8 mouse cellular contexts compared by ENCODE assay signal in genomic region chr7:3301628-3302555, GRCm38 (mm10). TPM values are rescaled to one million over a fixed set of nuclear protein-coding genes. Genes with fewer than 3 reads are reported as not detected.
DNase-seq lines count a peak whose midpoint lies in the region; ATAC-seq lines count a peak whose summit lies in the region.

No protein-coding gene starts in this region.

- H3K9ac ChIP-seq in intestine, embryonic 16.5 days (ENCODE audit: low read depth, low read length), result peak overlapping the region; percentile 63

- H3K27me3 ChIP-seq in intestine, embryonic 16.5 days (replicated peaks; ENCODE audit: control insufficient read depth, insufficient read depth, low read length), result peaks cover 24% of the 10 kb centered on the region

- 8% methylated on average over 33 of the region's 33 CpGs for WGBS in intestine, embryonic 16.5 days

- H3K4me1 ChIP-seq in intestine, embryonic 16.5 days (ENCODE audit: control insufficient read depth, insufficient read depth, low read length), result peaks cover 33% of the 10 kb centered on the region

- peak overlapping the region; percentile 68 for H3K4me2 ChIP-seq in intestine, embryonic 16.5 days (ENCODE audit: low read depth, low read length)

- peak overlapping the region; percentile 38 for H3K4me3 ChIP-seq in intestine, embryonic 16.5 days (ENCODE audit: low read length)

- no peaks in the 10 kb centered on the region for H3K9me3 ChIP-seq in intestine, embryonic 16.5 days (ENCODE audit: control insufficient read depth, low read length)

- intact Hi-C loops in left cerebral cortex, postnatal 4 days (cut with DNase I), result no loop called here

- ATAC-seq in intestine, embryonic 16.5 days, result peak; percentile 59

- peak; percentile 36 to 51 for DNase-seq in left cerebral cortex, adult 18-20 months (ENCODE audit: low spot score in 2 of 2)
- DNase-seq in left cerebral cortex, postnatal 4 days, result no peak
- peak; percentile 39 for DNase-seq in cerebellum, adult 9-10 months
- peak; percentile 51 for DNase-seq in frontal cortex, postnatal 14 days (ENCODE audit: low spot score in 2 of 2)
- DNase-seq in lung, postnatal 36 days, result peak; percentile 42
- DNase-seq in thymus, postnatal 14 days, result no peak
- DNase-seq in testis, postnatal 14 days (ENCODE audit: low spot score), result no peak

- no peak overlapping the region for H3K27ac ChIP-seq in intestine, embryonic 16.5 days (ENCODE audit: low read length)

- peaks cover 8% of the 10 kb centered on the region for H3K36me3 ChIP-seq in intestine, embryonic 16.5 days (ENCODE audit: control insufficient read depth, insufficient read depth, low read length)

RNA-seq across cellular contexts. Expression of gene Prkcg, which starts 12.9 kb away (rescaled TPM):
- 100 to 1,000 TPM; 239 to 276 TPM for total RNA-seq in left cerebral cortex, adult 18-20 months (2021)
- total RNA-seq in left cerebral cortex, postnatal 4 days (2021), result 100 to 1,000 TPM in 1 of 2 experiments, 10 to 100 TPM in 1; 88.7 to 100 TPM
- 0.16 and 0.28 TPM in 2 replicates for polyA plus RNA-seq in intestine, embryonic 16.5 days (2015; fragmentation: Nextera tagmentation; extraction: Ambion mirVana)

RNA-seq across cellular contexts. Expression of gene Myadm, which starts 13.0 kb away (rescaled TPM):
- 10 to 100 TPM; 51.4 to 57.2 TPM for total RNA-seq in left cerebral cortex, adult 18-20 months (2021)
- total RNA-seq in left cerebral cortex, postnatal 4 days (2021), result 10 to 100 TPM; 34.6 to 35.9 TPM
- polyA plus RNA-seq in intestine, embryonic 16.5 days (2015; fragmentation: Nextera tagmentation; extraction: Ambion mirVana), result 141 and 148 TPM in 2 replicates

RNA-seq across cellular contexts. Expression of gene Cacng7, which starts 30.9 kb away (rescaled TPM):
- total RNA-seq in left cerebral cortex, adult 18-20 months (2021), result 100 to 1,000 TPM; 174 to 185 TPM
- total RNA-seq in left cerebral cortex, postnatal 4 days (2021), result 100 to 1,000 TPM; 111 to 123 TPM
- polyA plus RNA-seq in intestine, embryonic 16.5 days (2015; fragmentation: Nextera tagmentation; extraction: Ambion mirVana), result 0.53 and 1.1 TPM in 2 replicates

RNA-seq across cellular contexts. Expression of gene Nlrp12, which starts 52.4 kb away (rescaled TPM):
- total RNA-seq in left cerebral cortex, adult 18-20 months (2021), result not detected
- total RNA-seq in left cerebral cortex, postnatal 4 days (2021), result under 1 TPM; 0.06 to 0.08 TPM
- polyA plus RNA-seq in intestine, embryonic 16.5 days (2015; fragmentation: Nextera tagmentation; extraction: Ambion mirVana), result 0.01 TPM in 1 of 2 replicates, not detected in the other

Comparison
In these comparisons a context has a peak if more than half of its experiments do, and no peak if none do; other contexts are left out.
1. DNase-seq: peak in left cerebral cortex, adult 18-20 months (2 of 2), cerebellum, adult 9-10 months (single experiment), frontal cortex, postnatal 14 days (2 of 2) and lung, postnatal 36 days (single experiment); none in left cerebral cortex, postnatal 4 days (single experiment), thymus, postnatal 14 days (single experiment) and testis, postnatal 14 days (single experiment).